Comparison of ENCODE assay signal across 8 mouse cellular contexts in the genomic region with DNA sequence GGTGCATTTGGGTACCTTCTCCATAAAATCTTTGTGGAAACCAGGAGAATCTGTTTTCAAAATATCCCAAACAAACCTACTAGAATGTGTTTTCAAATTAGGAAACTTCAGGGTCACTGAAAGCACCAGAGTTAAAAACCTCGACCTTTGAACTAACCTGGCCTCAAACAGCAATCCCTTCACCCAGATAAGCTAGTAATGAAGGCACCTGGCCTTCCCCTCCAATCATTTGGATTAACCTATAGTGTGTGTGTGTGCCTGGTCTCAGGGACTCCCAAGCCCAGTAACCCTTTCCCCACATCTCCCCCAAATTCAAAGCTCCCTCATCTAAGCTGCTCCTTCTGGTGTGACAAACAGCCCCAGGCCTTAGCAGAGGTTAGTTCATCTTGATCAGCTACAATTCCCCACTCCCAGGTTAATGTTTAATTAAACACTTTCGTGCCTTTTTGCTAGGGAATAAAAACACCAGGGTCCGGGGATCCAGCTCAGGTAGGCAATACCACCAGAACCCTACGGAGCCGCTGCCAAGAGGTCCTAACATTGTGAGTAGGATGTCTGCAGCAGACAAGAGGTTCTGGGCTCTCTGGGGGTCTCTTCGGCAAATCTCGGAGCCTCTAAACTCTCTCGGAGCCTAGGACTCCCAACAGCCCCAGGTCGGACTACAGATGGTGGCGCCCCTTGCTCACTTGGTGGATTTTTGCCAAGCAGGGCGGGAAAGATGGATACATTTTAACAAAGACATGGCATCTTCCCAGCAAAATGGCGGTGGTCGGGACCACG. TPM values are rescaled to one million over a fixed set of nuclear protein-coding genes. Genes with fewer than 3 reads are reported as not detected.
DNase-seq lines count a peak whose midpoint lies in the region; ATAC-seq and TF ChIP-seq lines count a peak whose summit lies in the region.

No protein-coding gene starts in this region.

- no peak for ATAC-seq in lung, embryonic 16.5 days (ENCODE audit: low read depth)
- no peak for ATAC-seq in limb, embryonic 13.5 days (ENCODE audit: low FRiP score, low read depth)
- no peak for ATAC-seq in stomach, postnatal 0 days (ENCODE audit: low FRiP score, low TSS enrichment)

- H3K9me3 ChIP-seq in lung, embryonic 16.5 days (ENCODE audit: control insufficient read depth, low read length) = no peaks in the 10 kb centered on the region
- H3K9me3 ChIP-seq in limb, embryonic 13.5 days = no peaks in the 10 kb centered on the region
- no peaks in the 10 kb centered on the region for H3K9me3 ChIP-seq in stomach, postnatal 0 days (ENCODE audit: control insufficient read depth, low read length)

- no peak overlapping the region for H3K9ac ChIP-seq in lung, embryonic 16.5 days (ENCODE audit: low read length)
- H3K9ac ChIP-seq in limb, embryonic 13.5 days = peak overlapping the region; percentile 100; the same call in 1 of the 2 replicates
- H3K9ac ChIP-seq in stomach, postnatal 0 days (ENCODE audit: low read length) = peak overlapping the region; percentile 100; the same call in 1 of the 2 replicates

- 39% methylated on average over 14 of the region's 14 CpGs for WGBS in lung, embryonic 16.5 days
- 44% methylated on average over 14 of the region's 14 CpGs for WGBS in limb, embryonic 13.5 days
- whole genome bisulfite sequencing in stomach, postnatal 0 days = 39% methylated on average over 14 of the region's 14 CpGs

- TF ChIP-seq EP300 in stomach, postnatal 0 days (optimal IDR thresholded peaks at IDR 0.05) = no peak

- H3K4me1 ChIP-seq in lung, embryonic 16.5 days (replicated peaks; ENCODE audit: control insufficient read depth, insufficient read depth, low read length) = peaks cover 26% of the 10 kb centered on the region
- peaks cover 46% of the 10 kb centered on the region for H3K4me1 ChIP-seq in limb, embryonic 13.5 days
- H3K4me1 ChIP-seq in stomach, postnatal 0 days (replicated peaks; ENCODE audit: control insufficient read depth, insufficient read depth) = peaks cover 8% of the 10 kb centered on the region; the same call in 1 of the 2 replicates

- no peaks in the 10 kb centered on the region for H3K27me3 ChIP-seq in lung, embryonic 16.5 days (ENCODE audit: control insufficient read depth, insufficient read depth, low read depth, low read length)
- no peaks in the 10 kb centered on the region for H3K27me3 ChIP-seq in limb, embryonic 13.5 days
- no peaks in the 10 kb centered on the region for H3K27me3 ChIP-seq in stomach, postnatal 0 days (ENCODE audit: control insufficient read depth, insufficient read depth, low read length)

- peak overlapping the region; percentile 99 for H3K4me2 ChIP-seq in lung, embryonic 16.5 days (ENCODE audit: low read depth, low read length)
- H3K4me2 ChIP-seq in limb, embryonic 13.5 days (replicated peaks) = peak overlapping the region; percentile 98
- peak overlapping the region; percentile 96 for H3K4me2 ChIP-seq in stomach, postnatal 0 days (replicated peaks; ENCODE audit: low read depth)

- no peak for DNase-seq in lung, postnatal 14 days
- peak; percentile 38 for DNase-seq in heart, postnatal 4 days
- no peak for DNase-seq in stomach, postnatal 0 days (ENCODE audit: low spot score)
- no peak for DNase-seq in T-cell, adult 2 months (ENCODE audit: low spot score)
- no peak for DNase-seq in right cerebral cortex, adult 2 months (ENCODE audit: low spot score in 2 of 2)
- DNase-seq in layer of hippocampus, postnatal 14 days (ENCODE audit: low spot score in 2 of 2) = no peak

- H3K36me3 ChIP-seq in lung, embryonic 16.5 days (ENCODE audit: control insufficient read depth, insufficient read depth, low read length) = no peaks in the 10 kb centered on the region
- H3K36me3 ChIP-seq in limb, embryonic 13.5 days = no peaks in the 10 kb centered on the region
- H3K36me3 ChIP-seq in stomach, postnatal 0 days (ENCODE audit: control insufficient read depth, insufficient read depth, low read length) = no peaks in the 10 kb centered on the region

- no peak overlapping the region for H3K27ac ChIP-seq in lung, embryonic 16.5 days (ENCODE audit: low read length)
- H3K27ac ChIP-seq in limb, embryonic 13.5 days = peak overlapping the region; percentile 99; the same call in 1 of the 2 replicates
- H3K27ac ChIP-seq in stomach, postnatal 0 days (replicated peaks) = no peak overlapping the region

- peak overlapping the region; percentile 83 for H3K4me3 ChIP-seq in lung, embryonic 16.5 days (ENCODE audit: low read length)
- H3K4me3 ChIP-seq in limb, embryonic 13.5 days = peak overlapping the region; percentile 81
- H3K4me3 ChIP-seq in stomach, postnatal 0 days (ENCODE audit: low read depth, low read length) = peak overlapping the region; percentile 84

- TF ChIP-seq CTCF in stomach, postnatal 0 days (IDR thresholded peaks at IDR 0.05; ENCODE audit: low read depth) = no peak

RNA-seq across cellular contexts. Expression of gene H1f0, which starts 1.5 kb away (rescaled TPM):
- polyA plus RNA-seq in lung, embryonic 16.5 days (2015; fragmentation: Nextera tagmentation; extraction: Ambion mirVana) = 516 and 576 TPM in 2 replicates
- total RNA-seq in heart, postnatal 4 days (2021) = 100 to 1,000 TPM; 262 to 304 TPM
- polyA plus RNA-seq in limb, embryonic 13.5 days (2015; fragmentation: Nextera tagmentation; extraction: Ambion mirVana) = 558 and 589 TPM in 2 replicates
- 285 and 309 TPM in 2 replicates for polyA plus RNA-seq in stomach, postnatal 0 days (2015; fragmentation: Nextera tagmentation; extraction: Ambion mirVana)
- 10 to 100 TPM; 88.8 to 94.3 TPM for total RNA-seq in layer of hippocampus, postnatal 14 days (2021)

RNA-seq across cellular contexts. Expression of gene Galr3, which starts 15.0 kb away (rescaled TPM):
- polyA plus RNA-seq in lung, embryonic 16.5 days (2015; fragmentation: Nextera tagmentation; extraction: Ambion mirVana) = not detected in 2 replicates
- not detected for total RNA-seq in heart, postnatal 4 days (2021)
- not detected in 2 replicates for polyA plus RNA-seq in limb, embryonic 13.5 days (2015; fragmentation: Nextera tagmentation; extraction: Ambion mirVana)
- 0.31 and 0.34 TPM in 2 replicates for polyA plus RNA-seq in stomach, postnatal 0 days (2015; fragmentation: Nextera tagmentation; extraction: Ambion mirVana)
- total RNA-seq in layer of hippocampus, postnatal 14 days (2021) = under 1 TPM in 1 of 2 experiments, not detected in 1; 0.72 TPM

RNA-seq across cellular contexts. Expression of gene Ankrd54, which starts 36.0 kb away (rescaled TPM):
- polyA plus RNA-seq in lung, embryonic 16.5 days (2015; fragmentation: Nextera tagmentation; extraction: Ambion mirVana) = 52.6 and 56.7 TPM in 2 replicates
- total RNA-seq in heart, postnatal 4 days (2021) = 10 to 100 TPM; 11.8 to 12.7 TPM
- 51.9 and 52.8 TPM in 2 replicates for polyA plus RNA-seq in limb, embryonic 13.5 days (2015; fragmentation: Nextera tagmentation; extraction: Ambion mirVana)
- 27.1 and 28.0 TPM in 2 replicates for polyA plus RNA-seq in stomach, postnatal 0 days (2015; fragmentation: Nextera tagmentation; extraction: Ambion mirVana)
- total RNA-seq in layer of hippocampus, postnatal 14 days (2021) = 10 to 100 TPM; 18.9 to 19.0 TPM

RNA-seq across cellular contexts. Expression of gene Eif3l, which starts 48.3 kb away (rescaled TPM):
- 196 and 209 TPM in 2 replicates for polyA plus RNA-seq in lung, embryonic 16.5 days (2015; fragmentation: Nextera tagmentation; extraction: Ambion mirVana)
- 100 to 1,000 TPM; 103 to 109 TPM for total RNA-seq in heart, postnatal 4 days (2021)
- polyA plus RNA-seq in limb, embryonic 13.5 days (2015; fragmentation: Nextera tagmentation; extraction: Ambion mirVana) = 221 and 229 TPM in 2 replicates
- 132 and 135 TPM in 2 replicates for polyA plus RNA-seq in stomach, postnatal 0 days (2015; fragmentation: Nextera tagmentation; extraction: Ambion mirVana)
- 10 to 100 TPM; 82.2 to 83.1 TPM for total RNA-seq in layer of hippocampus, postnatal 14 days (2021)
